Mouse (Mus musculus) liver, adult 2 months (tissue): ENCODE measurements around the gene Frmd4a. TPM values are rescaled to one million over a fixed set of nuclear protein-coding genes. Genes with fewer than 3 reads are reported as not detected.

Experiments used
- DNase-seq: peaks from one replicate; pipeline ENCODE4 v3.0.0-alpha.2; 2011; ENCODE audit warnings: low read depth, low spot score; ENCODE audit errors: extremely low read depth
- H3K27ac ChIP-seq: fragments of 200-500 bp; replicated peaks from 2 replicates; pipeline ENCODE4 v1.5.1; 2012; ENCODE audit warnings: low read depth, mild to moderate bottlenecking, control low read depth, inconsistent platforms, low read length; ENCODE audit not compliant: insufficient read depth
- H3K27me3 ChIP-seq: fragments of 200-500 bp; 2 replicates; pipeline ENCODE4 v1.6.1; 2012; ENCODE audit warnings: mild to moderate bottlenecking, moderate library complexity, low read length, inconsistent platforms; ENCODE audit not compliant: control insufficient read depth, insufficient read depth
- H3K36me3 ChIP-seq: fragments of 200-500 bp; 2 replicates; pipeline ENCODE4 v1.6.1; 2012; ENCODE audit warnings: low read length, inconsistent platforms; ENCODE audit not compliant: control insufficient read depth, insufficient read depth
- H3K4me1 ChIP-seq: fragments of 200-500 bp; 2 replicates; pipeline ENCODE4 v1.6.1; 2011; ENCODE audit warnings: low read length; ENCODE audit not compliant: control insufficient read depth, insufficient read depth
- H3K4me3 ChIP-seq: fragments of 200-500 bp; 2 replicates; pipeline ENCODE4 v1.5.1; 2011; ENCODE audit warnings: low read depth, mild to moderate bottlenecking, control low read depth, low read length, moderate library complexity; ENCODE audit not compliant: insufficient read depth
- H3K79me2 ChIP-seq: fragments of 200-500 bp; 2 replicates; pipeline ENCODE4 v1.6.1; 2012; ENCODE audit warnings: inconsistent platforms, mild to moderate bottlenecking, low read length, moderate library complexity; ENCODE audit not compliant: control insufficient read depth, insufficient read depth
- H3K9ac ChIP-seq: fragments of 200-500 bp; 2 replicates; pipeline ENCODE4 v1.6.1; 2012; ENCODE audit warnings: low read depth, mild to moderate bottlenecking, control low read depth, inconsistent platforms, low read length
- CTCF ChIP-seq: fragments of 200-500 bp; IDR thresholded peaks from 2 replicates; pipeline ENCODE4 v1.5.1; 2011; ENCODE audit warnings: low read depth, low read length, control low read depth
- POLR2A ChIP-seq: fragments of 200-500 bp; IDR thresholded peaks from 2 replicates; pipeline ENCODE4 v1.6.1; 2011; ENCODE audit warnings: low read length, control low read depth; ENCODE audit not compliant: insufficient read depth; ENCODE audit errors: extremely low read depth
- WGBS: fragments of 180-500 bp; shearing (Covaris S2); methylation state at CpG from one replicate; pipeline ENCODE4 v1.1.7; 2018; 5-methylcytosine and 5-hydroxymethylcytosine counted together
- polyA plus RNA-seq: library from polyadenylated mRNA; depleted of rRNA; stranded (reverse); fragments of >200 nt; gene quantifications from 2 replicates; pipeline ENCODE4 v1.2.3, GENCODE M21; 2012
- total RNA-seq: library from RNA; depleted of rRNA; stranded (reverse); fragments of >200 nt; gene quantifications from 2 replicates; pipeline ENCODE4 v1.2.3, GENCODE M21; 2014

Gene Frmd4a
- total and polyA plus RNA-seq, 2 experiments = 2.1 to 3.1 TPM

DNA sequence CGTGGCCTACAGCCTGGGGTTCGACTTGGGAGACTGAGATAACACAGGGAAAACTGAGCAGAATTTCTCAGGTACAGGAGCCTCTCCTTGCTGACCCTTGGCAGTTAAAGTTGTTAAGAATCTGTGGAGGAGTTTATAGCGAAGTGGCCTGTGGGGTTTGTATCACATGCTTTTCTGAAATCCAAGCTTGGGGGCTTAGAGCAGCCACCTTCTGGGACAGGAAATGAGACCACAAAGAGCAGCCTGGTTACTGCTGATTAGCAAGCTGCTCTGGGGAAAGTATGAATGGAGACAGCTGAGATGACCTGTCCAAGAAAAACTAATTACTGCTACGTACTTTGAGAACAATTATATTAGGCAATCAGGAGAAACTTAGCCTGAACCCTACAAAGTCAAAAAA, 415.6 kb downstream of the Frmd4a start:
- Histone ChIP-seq H3K79me2 (no peaks in the 10 kb centered on the region), H3K36me3 (no peaks in the 10 kb centered on the region), H3K9ac (no peak overlapping the region), H3K27ac (no peak overlapping the region), H3K27me3 (no peaks in the 10 kb centered on the region), H3K4me1 (no peaks in the 10 kb centered on the region), H3K4me3 (no peak overlapping the region)
- DNase-seq = no peak
- no peak for TF ChIP-seq POLR2A
- 63% methylated on average over 4 of the region's 4 CpGs for WGBS

GRCm38 (mm10) chr2:4435051-4435450, 417.5 kb downstream of the Frmd4a start:
- TF ChIP-seq CTCF (no peak), POLR2A (no peak)
- H3K4me1 ChIP-seq = no peaks in the 10 kb centered on the region
- H3K4me3 ChIP-seq = no peak overlapping the region
- H3K36me3 ChIP-seq = no peaks in the 10 kb centered on the region
- DNase-seq = no peak
- H3K27ac ChIP-seq = no peak overlapping the region
- WGBS = 89% methylated on average over 8 of the region's 8 CpGs
- no peaks in the 10 kb centered on the region for H3K27me3 ChIP-seq
- no peaks in the 10 kb centered on the region for H3K79me2 ChIP-seq
- H3K9ac ChIP-seq = no peak overlapping the region

- no peak overlapping the region for H3K4me3 ChIP-seq
- H3K79me2 ChIP-seq = no peaks in the 10 kb centered on the region
- WGBS = 87% methylated on average over 19 of the region's 19 CpGs
- H3K9ac ChIP-seq = no peak overlapping the region
- TF ChIP-seq CTCF (no peak), POLR2A (no peak)
- no peak overlapping the region for H3K27ac ChIP-seq
- no peak for DNase-seq
- no peaks in the 10 kb centered on the region for H3K4me1 ChIP-seq
- no peaks in the 10 kb centered on the region for H3K36me3 ChIP-seq
- no peaks in the 10 kb centered on the region for H3K27me3 ChIP-seq
Measured at GRCm38 (mm10) chr2:4436361-4437231, 419.1 kb downstream of the Frmd4a start.

DNA sequence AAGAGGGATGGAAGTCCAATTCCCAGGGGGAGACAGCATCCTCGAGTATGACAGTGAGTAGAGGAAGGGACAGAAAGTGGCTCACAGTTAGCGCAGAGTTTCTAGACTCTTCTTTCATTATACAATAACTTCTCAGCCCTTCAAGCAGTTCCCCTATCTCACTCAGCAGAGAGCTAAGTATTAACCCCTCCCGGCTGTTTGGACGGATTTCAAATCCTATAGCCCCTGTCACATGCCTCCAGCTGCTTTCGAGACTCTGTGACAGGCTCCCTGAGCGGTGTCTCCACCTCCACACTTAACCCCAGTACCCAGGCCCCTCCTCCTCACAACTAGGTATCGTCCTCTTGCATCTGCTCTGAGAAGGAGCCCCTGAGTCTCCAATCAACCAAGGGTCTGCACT, 421.2 kb downstream of the Frmd4a start:
- no peaks in the 10 kb centered on the region for H3K79me2 ChIP-seq
- H3K36me3 ChIP-seq = no peaks in the 10 kb centered on the region
- no peak overlapping the region for H3K4me3 ChIP-seq
- 63% methylated on average over 7 of the region's 7 CpGs for WGBS
- TF ChIP-seq CTCF (no peak), POLR2A (no peak)
- no peak for DNase-seq
- no peak overlapping the region for H3K27ac ChIP-seq
- no peaks in the 10 kb centered on the region for H3K4me1 ChIP-seq
- no peak overlapping the region for H3K9ac ChIP-seq
- no peaks in the 10 kb centered on the region for H3K27me3 ChIP-seq

GRCm38 (mm10) chr2:4439909-4440308, 422.4 kb downstream of the Frmd4a start:
- no peaks in the 10 kb centered on the region for H3K27me3 ChIP-seq
- no peaks in the 10 kb centered on the region for H3K36me3 ChIP-seq
- DNase-seq = no peak
- no peak overlapping the region for H3K27ac ChIP-seq
- 73% methylated on average over 4 of the region's 4 CpGs for WGBS
- no peak overlapping the region for H3K4me3 ChIP-seq
- H3K9ac ChIP-seq = no peak overlapping the region
- H3K79me2 ChIP-seq = no peaks in the 10 kb centered on the region
- H3K4me1 ChIP-seq = peaks cover 5% of the 10 kb centered on the region; the same call in 1 of the 2 replicates
- no peak for TF ChIP-seq CTCF
- no peak for TF ChIP-seq POLR2A

DNA sequence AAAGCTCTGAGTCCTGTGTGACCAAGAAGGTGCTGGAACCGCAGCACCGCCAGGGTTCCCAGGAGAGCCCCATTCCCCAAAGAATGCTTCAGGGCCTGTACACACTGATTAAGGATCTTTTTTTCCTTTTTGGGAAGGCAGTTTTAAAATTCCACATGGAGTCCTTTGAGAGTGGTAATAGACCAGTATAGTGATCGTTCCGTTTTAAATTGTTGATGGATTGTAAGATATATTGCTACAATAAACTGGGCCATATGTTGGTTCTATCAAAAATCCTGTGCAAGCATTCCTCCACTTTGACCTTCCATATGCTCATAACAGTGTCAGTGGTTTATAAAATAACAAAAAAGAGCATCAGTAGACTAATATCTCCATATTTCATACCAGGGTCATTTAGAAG, 424.3 kb downstream of the Frmd4a start:
- 99% methylated on average over 4 of the region's 4 CpGs for WGBS
- no peak for DNase-seq
- no peak for TF ChIP-seq CTCF
- TF ChIP-seq POLR2A = no peak
- Histone ChIP-seq H3K4me3 (no peak overlapping the region), H3K27ac (no peak overlapping the region), H3K36me3 (no peaks in the 10 kb centered on the region), H3K4me1 (peaks cover 6% of the 10 kb centered on the region; the same call in 1 of the 2 replicates), H3K79me2 (no peaks in the 10 kb centered on the region), H3K27me3 (no peaks in the 10 kb centered on the region), H3K9ac (no peak overlapping the region)
